ENCODE assay signal across 26 mouse cellular contexts in the genomic region with DNA sequence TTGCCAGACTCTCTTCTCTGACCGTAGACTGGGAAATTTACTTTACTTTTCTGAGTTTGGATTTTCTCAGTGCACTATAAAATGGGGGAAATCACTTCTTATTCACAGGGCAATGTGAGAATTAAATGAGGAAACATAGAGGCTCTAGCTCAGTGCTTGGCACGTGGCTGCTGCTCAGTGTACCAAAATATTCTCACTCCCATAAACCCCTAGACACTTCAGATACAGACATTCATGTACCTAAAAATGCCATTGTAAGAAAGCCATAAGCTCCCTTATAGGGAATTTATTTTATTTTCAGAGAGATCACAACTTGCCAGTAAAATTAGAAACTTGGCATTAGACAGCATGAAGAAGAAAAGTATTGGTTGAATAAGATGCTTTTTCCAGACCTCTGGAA.
DNase-seq lines count a peak whose midpoint lies in the region; ATAC-seq and TF ChIP-seq lines count a peak whose summit lies in the region.
"Had no signal": no experiment of that assay in that cellular context is flagged by ENCODE, and none has a peak within 500 bp of the region (broad histone marks: within the 10 kb centered on the region; RNA-seq: fewer than 3 reads in every experiment).

No protein-coding gene starts in this region.

- no peak for DNase-seq in frontal cortex, postnatal 25 days (ENCODE audit: low spot score in 2 of 2)
- DNase-seq in left cerebral cortex, adult 2 months (ENCODE audit: extremely low spot score in 1 of 2, low spot score in 2 of 2), result no peak
- no peak for DNase-seq in left cerebral cortex, postnatal 14 days (ENCODE audit: low spot score in 2 of 2)
- DNase-seq in right cerebral cortex, adult 18-20 months, result no peak
- DNase-seq: adrenal gland, adult 8-10 months; adrenal gland, postnatal 14 days; adrenal gland, postnatal 36 days; B cell, adult 2 months; cerebellum, adult 11 months; cerebellum, adult 18-20 months; cerebellum, adult 8-10 months; cerebellum, adult 9-11 months; cerebellum, postnatal 14 days; cerebellum, postnatal 36 days; embryo, embryonic 11 days had no signal

- ATAC-seq in frontal cortex, adult (ENCODE audit: low TSS enrichment), result peak; percentile 84
- ATAC-seq: activated CD4-positive, CD25-positive, alpha-beta regulatory T cell, adult 4 months; CD4-positive, CD25-positive, alpha-beta regulatory T cell, adult 4 months; forebrain, embryonic 14.5 days; forebrain, embryonic 16.5 days; Patski had no signal

- no peak overlapping the region for H3K4me3 ChIP-seq in left cerebral cortex, adult 2 months
- H3K4me3 ChIP-seq: embryonic facial prominence, embryonic 13.5 days; embryonic facial prominence, embryonic 15.5 days; erythroblast, embryonic 14.5 days; forebrain, embryonic 10.5 days; forebrain, embryonic 12.5 days had no signal

- no peak for TF ChIP-seq CTCF in left cerebral cortex, adult 2 months (IDR thresholded peaks at IDR 0.05)

- H3K27ac ChIP-seq in left cerebral cortex, adult 2 months, result peak overlapping the region; percentile 71; the same call in 1 of the 2 replicates
- H3K27ac ChIP-seq: embryonic facial prominence, embryonic 13.5 days; embryonic facial prominence, embryonic 15.5 days; forebrain, embryonic 10.5 days; forebrain, embryonic 12.5 days had no signal

- intact Hi-C loops in left cerebral cortex, adult 2 months (cut with DNase I), result no loop called here
- intact Hi-C loops in left cerebral cortex, postnatal 14 days (cut with DNase I), result no loop called here
